Mouse (Mus musculus) erythroblast, embryonic 14.5 days (primary cell): ENCODE data around the gene Scarf1. TPM values are rescaled to one million over a fixed set of nuclear protein-coding genes. Genes with fewer than 3 reads are reported as not detected.

ENCODE experiments used
- H3K27me3 ChIP-seq: 2 replicates; pipeline ENCODE4 v1.6.1; 2012; ENCODE audit warnings: inconsistent platforms; ENCODE audit not compliant: control insufficient read depth
- H3K36me3 ChIP-seq: 2 replicates; pipeline ENCODE4 v1.6.1; 2012; ENCODE audit warnings: mild to moderate bottlenecking, inconsistent platforms; ENCODE audit not compliant: control insufficient read depth
- H3K4me1 ChIP-seq: 2 replicates; pipeline ENCODE4 v1.6.1; 2012; ENCODE audit warnings: inconsistent platforms; ENCODE audit not compliant: control insufficient read depth
- H3K4me3 ChIP-seq: replicated peaks from 2 replicates; pipeline ENCODE3; 2012; ENCODE audit warnings: moderate library complexity, mild to moderate bottlenecking, inconsistent platforms
- H3K9me3 ChIP-seq: 2 replicates; pipeline ENCODE4 v1.6.1; 2012; ENCODE audit warnings: low read length, inconsistent platforms, mixed read lengths; ENCODE audit not compliant: control insufficient read depth
- GATA1 ChIP-seq: IDR thresholded peaks from 2 replicates; pipeline ENCODE4 v1.6.1; 2012; ENCODE audit warnings: low read length, inconsistent platforms, mixed read lengths
- TAL1 ChIP-seq: IDR thresholded peaks from 3 replicates; pipeline ENCODE4 v1.6.1; 2012; ENCODE audit warnings: low read length, inconsistent platforms, mixed read lengths
- polyA plus RNA-seq: library from polyadenylated mRNA; stranded (reverse); fragments of >175 nt; gene quantifications from 2 replicates; pipeline ENCODE4 v1.2.3, GENCODE M21; 2012

Gene Scarf1
- polyA plus RNA-seq, 1 experiment, result 0.06 TPM

DNA sequence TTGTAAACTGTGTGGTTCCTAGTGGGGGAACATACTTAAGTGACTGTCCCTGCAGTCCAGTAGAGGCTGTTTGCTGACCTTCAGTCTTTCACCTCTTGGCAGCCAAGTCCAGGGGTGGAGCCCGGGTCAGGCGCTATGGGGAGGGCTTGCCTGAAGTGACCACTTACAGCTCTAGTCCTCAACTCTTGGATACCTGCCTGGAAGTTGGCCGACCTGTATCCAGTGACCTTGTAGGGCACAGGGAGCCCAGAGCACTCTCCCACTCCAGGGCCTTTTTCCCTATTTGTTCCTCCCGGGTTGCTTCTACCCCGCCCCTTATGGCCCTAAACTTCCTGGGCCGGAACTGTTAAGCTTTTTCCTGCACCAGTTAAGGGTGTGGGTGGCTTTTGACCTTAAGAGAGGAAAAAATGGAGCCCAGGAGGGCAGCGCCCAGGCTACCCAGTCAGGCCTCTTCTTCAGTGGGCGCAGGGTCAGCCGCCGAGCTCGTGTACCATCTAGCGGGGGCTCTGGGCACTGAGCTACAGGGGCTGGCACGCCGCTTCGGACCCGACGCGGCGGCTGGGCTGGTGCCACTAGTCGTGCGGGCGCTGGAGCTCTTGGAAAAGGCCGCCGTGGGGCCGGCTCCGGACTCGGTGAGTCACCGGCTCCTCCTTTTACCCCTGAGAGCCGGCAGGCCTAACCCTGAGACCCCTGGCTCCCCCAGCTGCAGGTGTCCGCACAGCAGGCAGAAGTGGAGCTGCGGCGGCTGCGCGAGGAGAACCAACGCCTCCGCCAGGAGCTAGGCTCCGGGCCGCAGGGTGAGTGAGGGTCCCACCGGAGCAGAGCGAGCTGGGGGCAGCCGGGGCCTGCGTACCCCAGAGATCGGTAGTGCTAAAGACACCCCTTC, 3.4 kb upstream of the Scarf1 start, which contains the start of gene Rilp:
TSS of gene Rilp (plus strand) at position 354 of the 886 bp plus-strand sequence.
- TF ChIP-seq GATA1, result no peak
- TF ChIP-seq TAL1, result no peak
- Histone ChIP-seq H3K4me1 (peaks cover 24% of the 10 kb centered on the region), H3K36me3 (peaks cover 62% of the 10 kb centered on the region), H3K4me3 (peak within 1 kb of the TSS; percentile 70), H3K27me3 (no peaks in the 10 kb centered on the region), H3K9me3 (no peaks in the 10 kb centered on the region)

GRCm38 (mm10) chr11:75510627-75510993, 2.7 kb upstream of the Scarf1 start:
- H3K4me3 ChIP-seq, result peak overlapping the region; percentile 70
- H3K9me3 ChIP-seq, result no peaks in the 10 kb centered on the region
- peaks cover 60% of the 10 kb centered on the region for H3K36me3 ChIP-seq
- TF ChIP-seq GATA1 (no peak), TAL1 (no peak)
- H3K27me3 ChIP-seq, result no peaks in the 10 kb centered on the region
- peaks cover 24% of the 10 kb centered on the region for H3K4me1 ChIP-seq

- H3K4me1 ChIP-seq, result peaks cover 24% of the 10 kb centered on the region
- no peaks in the 10 kb centered on the region for H3K9me3 ChIP-seq
- TF ChIP-seq TAL1 (no peak), GATA1 (no peak)
- H3K36me3 ChIP-seq, result peaks cover 54% of the 10 kb centered on the region
- H3K27me3 ChIP-seq, result no peaks in the 10 kb centered on the region
- no peak overlapping the region for H3K4me3 ChIP-seq
Measured at GRCm38 (mm10) chr11:75511213-75511612, 2.1 kb upstream of the Scarf1 start.

DNA sequence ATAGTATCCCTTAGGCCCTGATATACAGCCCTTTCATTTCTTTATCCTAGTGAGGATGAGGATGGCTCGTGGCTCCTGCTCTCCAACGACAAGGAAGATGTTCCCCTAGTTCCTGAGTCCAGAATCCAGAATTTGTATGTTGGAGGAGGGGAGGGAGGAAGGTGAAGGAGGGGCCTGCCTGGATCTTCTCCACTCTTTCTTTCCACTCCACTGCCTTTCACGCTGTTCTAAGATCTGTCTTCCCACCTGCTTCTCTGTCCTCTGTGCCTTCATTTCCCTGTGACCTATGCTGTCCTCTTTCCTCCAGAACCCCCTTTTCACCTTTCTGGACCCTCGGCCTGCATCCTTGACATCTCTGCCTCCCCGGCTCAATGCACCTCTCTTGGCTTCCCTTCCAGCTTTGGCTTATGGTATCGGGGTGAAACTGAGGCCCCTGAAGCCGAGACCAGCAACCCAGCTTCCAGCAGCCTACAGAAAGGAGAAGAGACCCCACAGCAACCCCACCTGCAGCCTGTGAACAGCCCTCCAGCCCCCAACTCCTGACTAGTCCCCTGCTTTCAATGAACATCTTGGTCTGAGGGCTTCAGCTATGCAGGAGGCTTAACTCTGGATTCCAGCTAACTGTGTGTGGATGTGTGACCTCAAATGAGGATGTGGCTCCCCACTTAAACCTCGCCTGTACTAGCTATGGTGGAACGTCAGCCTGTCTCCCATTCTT, 880 bp upstream of the Scarf1 start:
- H3K4me3 ChIP-seq, result no peak overlapping the region
- peaks cover 24% of the 10 kb centered on the region for H3K4me1 ChIP-seq
- peaks cover 43% of the 10 kb centered on the region for H3K36me3 ChIP-seq
- no peaks in the 10 kb centered on the region for H3K9me3 ChIP-seq
- H3K27me3 ChIP-seq, result no peaks in the 10 kb centered on the region
- no peak for TF ChIP-seq GATA1
- no peak for TF ChIP-seq TAL1

GRCm38 (mm10) chr11:75515186-75515585, 1.8 kb downstream of the Scarf1 start:
- TF ChIP-seq TAL1, result no peak
- TF ChIP-seq GATA1, result no peak

DNA sequence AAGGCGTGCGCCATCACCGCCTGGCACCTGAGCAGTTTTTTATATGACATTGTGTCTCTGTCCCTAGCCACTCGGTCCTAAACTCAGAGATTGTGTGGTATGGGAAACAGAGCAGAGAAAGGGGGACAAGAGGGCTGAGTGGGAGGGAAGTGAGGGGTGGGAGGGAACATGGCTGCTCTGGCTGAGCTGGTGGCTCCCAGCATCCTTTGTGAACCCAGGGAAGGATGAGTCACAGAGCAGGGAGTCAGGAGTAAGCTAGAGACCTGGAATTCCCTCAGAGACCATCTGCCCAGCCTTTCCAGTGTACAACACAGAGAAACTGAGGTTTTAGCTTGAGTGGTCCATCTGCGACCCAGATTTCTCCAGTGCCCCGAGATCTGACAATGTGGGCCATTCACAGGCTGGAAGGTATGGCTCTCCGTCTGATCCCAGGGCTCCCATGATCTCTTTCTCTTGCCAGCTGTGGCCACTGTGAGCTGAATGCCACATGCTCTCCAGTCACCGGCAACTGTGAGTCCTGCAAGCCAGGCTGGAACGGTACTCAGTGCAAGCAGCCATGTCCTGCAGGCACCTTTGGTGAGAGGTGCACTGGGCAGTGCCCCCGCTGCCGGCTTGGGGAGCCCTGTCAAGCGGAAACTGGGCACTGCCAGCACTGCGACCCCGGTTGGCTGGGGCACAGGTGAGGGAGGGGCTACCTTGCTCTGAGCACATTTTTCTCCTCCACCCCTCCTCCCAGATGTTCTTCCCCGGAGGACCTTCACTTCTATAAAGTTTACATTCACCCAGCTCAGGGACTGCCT, 6.7 kb downstream of the Scarf1 start:
- Histone ChIP-seq H3K36me3 (peaks cover 5% of the 10 kb centered on the region; the same call in 1 of the 2 replicates), H3K4me3 (no peak overlapping the region), H3K9me3 (no peaks in the 10 kb centered on the region), H3K4me1 (no peaks in the 10 kb centered on the region), H3K27me3 (no peaks in the 10 kb centered on the region; the same call in 1 of the 2 replicates)
- TF ChIP-seq TAL1 (no peak), GATA1 (no peak)

More at GRCm38 (mm10) chr11:75515186-75515585, 1.8 kb downstream of the Scarf1 start:
- no peaks in the 10 kb centered on the region; the same call in 1 of the 2 replicates for H3K27me3 ChIP-seq
- no peak overlapping the region for H3K4me3 ChIP-seq
- H3K4me1 ChIP-seq, result peaks cover 8% of the 10 kb centered on the region
- peaks cover 17% of the 10 kb centered on the region; the same call in 1 of the 2 replicates for H3K36me3 ChIP-seq
- no peaks in the 10 kb centered on the region for H3K9me3 ChIP-seq

DNA sequence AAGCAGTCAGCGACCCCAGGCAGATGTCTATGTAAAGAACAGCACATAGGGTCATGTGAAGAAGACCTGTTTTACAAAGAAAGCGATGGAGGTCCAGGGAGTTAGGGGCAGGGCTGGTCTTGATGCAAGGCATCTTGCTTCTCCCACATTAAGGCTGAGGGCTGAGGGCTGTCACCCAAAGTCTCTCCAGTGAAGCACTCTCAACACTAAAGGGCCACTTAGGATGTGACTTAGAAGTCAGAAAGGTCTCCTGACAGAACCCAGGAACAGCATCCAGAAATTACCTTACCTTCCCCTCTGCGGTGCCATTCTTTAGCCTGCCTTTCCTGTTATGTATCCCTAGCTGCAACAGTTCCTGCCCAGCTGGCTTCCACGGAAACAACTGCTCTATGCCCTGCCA, 8.3 kb downstream of the Scarf1 start:
- H3K4me3 ChIP-seq, result no peak overlapping the region
- H3K27me3 ChIP-seq, result no peaks in the 10 kb centered on the region; the same call in 1 of the 2 replicates
- no peaks in the 10 kb centered on the region; the same call in 1 of the 2 replicates for H3K36me3 ChIP-seq
- TF ChIP-seq GATA1 (no peak), TAL1 (no peak)
- no peaks in the 10 kb centered on the region for H3K4me1 ChIP-seq
- H3K9me3 ChIP-seq, result no peaks in the 10 kb centered on the region

- Histone ChIP-seq H3K9me3 (no peaks in the 10 kb centered on the region), H3K4me3 (no peak overlapping the region), H3K36me3 (no peaks in the 10 kb centered on the region), H3K27me3 (no peaks in the 10 kb centered on the region; the same call in 1 of the 2 replicates), H3K4me1 (no peaks in the 10 kb centered on the region)
- TF ChIP-seq GATA1 (no peak), TAL1 (no peak)
Measured at GRCm38 (mm10) chr11:75522793-75523192, 9.5 kb downstream of the Scarf1 start.
